Mouse (Mus musculus) hindbrain, embryonic 14.5 days (tissue): ENCODE results near the gene Dstyk. TPM values are rescaled to one million over a fixed set of nuclear protein-coding genes. Genes with fewer than 3 reads are reported as not detected.
A peak's percentile ranks its signal among the peaks of the same experiment; 100 is the strongest.

Experiments
- ATAC-seq: fragments of 200-750 bp; cut with Nextera tagmentation; 2 replicates; pipeline ENCODE4 v1.8.0; 2017; ENCODE audit warnings: moderate number of reproducible peaks, mild to moderate bottlenecking, moderate TSS enrichment, moderate library complexity; ENCODE audit not compliant: low FRiP score
- DNase-seq: peaks from one replicate; pipeline ENCODE4 v3.0.0-alpha.2; 2015; ENCODE audit warnings: low spot score
- H3K27ac ChIP-seq: fragments of 300-500 bp; sonication (generic); 2 replicates; pipeline ENCODE4 v1.5.1; 2014; ENCODE audit warnings: mild to moderate bottlenecking, moderate library complexity
- H3K27me3 ChIP-seq: fragments of 300-500 bp; sonication (generic); 2 replicates; pipeline ENCODE4 v1.6.1; 2014; ENCODE audit warnings: mild to moderate bottlenecking, low read length, mixed read lengths; ENCODE audit not compliant: control insufficient read depth, insufficient read depth
- H3K36me3 ChIP-seq: fragments of 300-500 bp; sonication (generic); replicated peaks from 2 replicates; pipeline ENCODE4 v1.6.1; 2014; ENCODE audit not compliant: control insufficient read depth, insufficient read depth
- H3K4me1 ChIP-seq: fragments of 300-500 bp; sonication (generic); replicated peaks from 2 replicates; pipeline ENCODE4 v1.6.1; 2014; ENCODE audit warnings: antibody characterized with exemption, low read length, mixed read lengths; ENCODE audit not compliant: control insufficient read depth, insufficient read depth
- H3K4me2 ChIP-seq: fragments of 300-500 bp; sonication (generic); replicated peaks from 2 replicates; pipeline ENCODE4 v1.6.1; 2014; ENCODE audit warnings: mild to moderate bottlenecking, moderate library complexity
- H3K4me3 ChIP-seq: fragments of 300-500 bp; sonication (generic); replicated peaks from 2 replicates; pipeline ENCODE4 v1.5.1; 2014; ENCODE audit warnings: mild to moderate bottlenecking, low read length
- H3K9ac ChIP-seq: fragments of 300-500 bp; sonication (generic); 2 replicates; pipeline ENCODE4 v1.6.1; 2014
- H3K9me3 ChIP-seq: fragments of 300-500 bp; sonication (generic); 2 replicates; pipeline ENCODE4 v1.6.1; 2016; ENCODE audit warnings: low read length; ENCODE audit not compliant: control insufficient read depth
- WGBS: fragments of 180-500 bp; shearing (Covaris S2); extraction: QIAGEN DNeasy Blood & Tissue Kit; methylation state at CpG from one replicate; pipeline ENCODE4 v1.1.7; 2014; 5-methylcytosine and 5-hydroxymethylcytosine counted together
- polyA plus RNA-seq: library from polyadenylated mRNA; unstranded; fragments of >200 nt; fragmentation: Nextera tagmentation; extraction: Ambion mirVana; gene quantifications from 2 replicates; pipeline ENCODE4 v1.2.1, GENCODE M21; 2014

The Dstyk gene
- 10.0 and 10.4 TPM in 2 replicates for polyA plus RNA-seq

- Histone ChIP-seq H3K4me3 (peak within 1 kb of the TSS; percentile 77), H3K4me2 (peak within 1 kb of the TSS; percentile 80), H3K27ac (peak within 1 kb of the TSS; percentile 89), H3K4me1 (peaks cover 25% of the 10 kb centered on the region), H3K27me3 (no peaks in the 10 kb centered on the region), H3K36me3 (no peaks in the 10 kb centered on the region), H3K9ac (peak within 1 kb of the TSS; percentile 86), H3K9me3 (no peaks in the 10 kb centered on the region)
- ATAC-seq (peak; percentile 97), DNase-seq (peak; percentile 90)
- under 1% methylated on average over 84 of the region's 85 CpGs for WGBS
Observed at GRCm38 (mm10) chr1:132417319-132418251, at the start of gene Dstyk. Gene Dstyk (plus strand): TSS chr1:132417555.

GRCm38 (mm10) chr1:132367692-132368506, 49.5 kb upstream of the Dstyk start:
- Histone ChIP-seq H3K9ac (no peak overlapping the region), H3K27ac (no peak overlapping the region), H3K9me3 (no peaks in the 10 kb centered on the region), H3K4me2 (no peak overlapping the region), H3K36me3 (0 out of 2 replicates have a peak, but pooled peaks cover 2% of the 10 kb centered on the region), H3K4me1 (peaks cover 23% of the 10 kb centered on the region), H3K27me3 (no peaks in the 10 kb centered on the region), H3K4me3 (no peak overlapping the region)
- 37% methylated on average over 7 of the region's 7 CpGs for WGBS
- ATAC-seq (peak; percentile 88), DNase-seq (peak; percentile 90)

- Histone ChIP-seq H3K4me1 (peaks cover 51% of the 10 kb centered on the region), H3K4me2 (no peak overlapping the region), H3K9me3 (no peaks in the 10 kb centered on the region), H3K27me3 (no peaks in the 10 kb centered on the region), H3K27ac (peak overlapping the region; percentile 10; the same call in 1 of the 2 replicates), H3K4me3 (no peak overlapping the region), H3K9ac (no peak overlapping the region), H3K36me3 (no peaks in the 10 kb centered on the region)
- 79% methylated on average over 9 of the region's 9 CpGs for WGBS
- ATAC-seq = no peak
- no peak for DNase-seq
Observed at GRCm38 (mm10) chr1:132370681-132371173, 46.6 kb upstream of the Dstyk start.

DNA sequence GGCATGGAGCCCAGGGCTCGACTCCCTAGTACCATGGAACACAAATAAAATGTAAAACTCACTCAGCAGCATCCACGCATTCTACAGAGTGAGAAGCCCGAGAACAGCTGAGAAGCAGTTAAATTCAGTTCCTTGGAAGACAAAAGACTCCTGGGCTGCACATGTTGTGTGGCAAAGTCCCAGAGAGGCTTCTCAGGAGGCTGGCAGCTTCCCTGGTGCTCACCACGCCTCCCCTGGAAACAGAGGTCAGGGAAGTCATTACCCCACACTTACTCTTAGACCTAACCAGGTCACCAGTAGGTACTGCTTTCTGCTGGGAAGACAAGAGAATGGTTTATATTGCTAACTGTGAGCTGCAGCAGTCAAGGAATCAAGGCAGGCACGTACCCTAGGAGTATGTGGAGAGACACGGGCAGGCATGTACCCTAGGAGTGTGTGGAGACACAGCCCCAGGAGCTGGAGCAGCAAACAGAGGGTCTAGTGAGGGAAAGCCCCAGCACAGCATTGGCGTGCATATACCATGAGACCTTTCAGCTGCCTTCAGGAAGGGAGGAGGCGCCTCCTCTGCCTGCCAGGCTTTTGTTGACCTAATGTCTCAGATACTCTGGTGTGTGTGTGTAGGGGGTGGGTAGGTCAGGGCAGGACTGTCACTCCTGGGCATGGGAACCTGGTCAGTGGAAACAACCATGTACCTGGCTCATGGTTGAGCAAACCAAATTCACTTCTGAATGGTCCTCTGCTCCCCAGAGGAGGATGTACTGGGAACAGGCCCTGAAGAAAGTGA, 45.9 kb upstream of the Dstyk start:
- Histone ChIP-seq H3K27me3 (no peaks in the 10 kb centered on the region), H3K36me3 (no peaks in the 10 kb centered on the region), H3K9ac (no peak overlapping the region), H3K27ac (peak overlapping the region; percentile 34), H3K4me3 (no peak overlapping the region), H3K4me1 (peaks cover 52% of the 10 kb centered on the region), H3K4me2 (no peak overlapping the region), H3K9me3 (no peaks in the 10 kb centered on the region)
- 38% methylated on average over 8 of the region's 8 CpGs for WGBS
- DNase-seq (no peak), ATAC-seq (no peak)

GRCm38 (mm10) chr1:132372354-132372753, 45.0 kb upstream of the Dstyk start:
- Histone ChIP-seq H3K4me1 (peaks cover 57% of the 10 kb centered on the region), H3K4me3 (no peak overlapping the region), H3K27me3 (no peaks in the 10 kb centered on the region), H3K27ac (peak overlapping the region; percentile 51), H3K9me3 (no peaks in the 10 kb centered on the region), H3K4me2 (no peak overlapping the region), H3K9ac (peak overlapping the region; percentile 28; the same call in 1 of the 2 replicates), H3K36me3 (0 out of 2 replicates have a peak, but pooled peaks cover 1% of the 10 kb centered on the region)
- ATAC-seq (no peak), DNase-seq (no peak)
- WGBS = 53% methylated on average over 5 of the region's 5 CpGs

DNA sequence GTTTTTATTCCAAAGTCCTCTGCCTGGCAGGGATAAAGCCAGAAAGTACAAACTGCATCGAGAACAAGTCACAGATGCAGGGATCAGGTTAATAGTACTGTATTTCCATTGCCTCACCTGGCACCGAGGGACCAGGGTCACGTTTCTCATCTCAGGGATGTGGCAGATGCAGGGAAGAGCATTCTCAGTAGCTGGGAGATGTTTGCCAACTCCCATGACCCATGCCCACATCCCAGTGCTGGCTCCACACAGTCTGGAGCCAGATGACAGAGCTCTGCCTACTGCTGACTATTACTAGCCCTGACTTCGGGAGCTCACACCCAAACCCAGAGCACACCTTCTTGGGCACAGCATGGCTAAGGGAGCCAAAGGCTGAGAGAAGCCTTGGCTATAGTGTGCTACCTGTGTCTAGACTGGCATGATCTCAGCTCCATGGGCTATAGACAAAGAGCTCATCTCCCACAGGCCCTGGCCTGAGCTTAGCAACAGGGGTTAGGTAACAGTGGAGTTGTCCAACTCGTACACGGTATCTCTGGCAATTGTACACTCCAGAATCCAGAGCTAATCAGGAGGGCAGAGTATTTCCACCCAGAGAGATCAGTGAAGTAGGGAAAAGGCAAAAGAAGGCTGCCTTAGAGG, 44.3 kb upstream of the Dstyk start:
- Histone ChIP-seq H3K4me1 (peaks cover 57% of the 10 kb centered on the region), H3K4me3 (no peak overlapping the region), H3K27me3 (no peaks in the 10 kb centered on the region), H3K4me2 (no peak overlapping the region), H3K9me3 (no peaks in the 10 kb centered on the region), H3K9ac (peak overlapping the region; percentile 28; the same call in 1 of the 2 replicates), H3K27ac (peak overlapping the region; percentile 51), H3K36me3 (0 out of 2 replicates have a peak, but pooled peaks cover 7% of the 10 kb centered on the region)
- WGBS = 77% methylated on average over 6 of the region's 6 CpGs
- no peak for DNase-seq
- ATAC-seq = no peak

- Histone ChIP-seq H3K9me3 (no peaks in the 10 kb centered on the region), H3K4me3 (no peak overlapping the region), H3K4me1 (peaks cover 57% of the 10 kb centered on the region), H3K36me3 (peaks cover 13% of the 10 kb centered on the region), H3K9ac (no peak overlapping the region), H3K4me2 (no peak overlapping the region), H3K27me3 (no peaks in the 10 kb centered on the region), H3K27ac (peak overlapping the region; percentile 67)
- ATAC-seq = no peak; the same call in 1 of the 2 replicates
- 48% methylated on average over 5 of the region's 5 CpGs for WGBS
- DNase-seq = no peak
Observed at GRCm38 (mm10) chr1:132374140-132374872, 43.0 kb upstream of the Dstyk start.

- Histone ChIP-seq H3K27me3 (no peaks in the 10 kb centered on the region), H3K27ac (peak overlapping the region; percentile 67), H3K4me2 (no peak overlapping the region), H3K9ac (peak overlapping the region; percentile 4; the same call in 1 of the 2 replicates), H3K4me3 (no peak overlapping the region), H3K36me3 (peaks cover 19% of the 10 kb centered on the region), H3K4me1 (peaks cover 57% of the 10 kb centered on the region), H3K9me3 (no peaks in the 10 kb centered on the region)
- WGBS = 72% methylated on average over 3 of the region's 3 CpGs
- ATAC-seq (no peak), DNase-seq (no peak)
Observed at GRCm38 (mm10) chr1:132374873-132375244, 42.5 kb upstream of the Dstyk start.
